ENCODE assay signal across 33 mouse cellular contexts in genomic region chr7:119486683-119487082, GRCm38 (mm10). TPM values are rescaled to one million over a fixed set of nuclear protein-coding genes. Genes with fewer than 3 reads are reported as not detected.
"Had no signal": no experiment of that assay in that cellular context is flagged by ENCODE, and none has a peak within 500 bp of the region (broad histone marks: within the 10 kb centered on the region; RNA-seq: fewer than 3 reads in every experiment).

No protein-coding gene starts in this region.

- H3K27ac ChIP-seq: kidney, postnatal 0 days; layer of hippocampus, adult 2 months; left cerebral cortex, adult 2 months; liver, embryonic 13.5 days had no signal

- H3K9ac ChIP-seq: liver, embryonic 13.5 days had no signal

- H3K4me1 ChIP-seq: liver, embryonic 13.5 days had no signal

- H3K4me3 ChIP-seq: layer of hippocampus, adult 2 months; left cerebral cortex, adult 2 months; liver, embryonic 13.5 days had no signal

- ATAC-seq: intestine, postnatal 0 days had no signal

- H3K27me3 ChIP-seq: liver, embryonic 13.5 days had no signal

- H3K4me2 ChIP-seq: liver, embryonic 13.5 days; midbrain, embryonic 11.5 days had no signal

- DNase-seq: kidney, adult 2 months; kidney, postnatal 25 days; layer of hippocampus, adult 9-11 months; liver, embryonic 13.5 days; lung, adult 2 months; lung, postnatal 14 days; lung, postnatal 4 days; midbrain, embryonic 14.5 days; thymus, adult 2 months; thymus, postnatal 14 days; thymus, postnatal 4 days had no signal

- H3K36me3 ChIP-seq: liver, embryonic 13.5 days had no signal

- H3K9me3 ChIP-seq: liver, embryonic 13.5 days had no signal

RNA-seq across cellular contexts. Expression of gene Umod, which starts 7.6 kb away (rescaled TPM):
- total RNA-seq: layer of hippocampus, adult 2 months; layer of hippocampus, postnatal 25 days; left cerebral cortex, adult 2 months; left cerebral cortex, postnatal 14 days; megakaryocyte progenitor cell, adult 5-6 weeks; megakaryocyte-erythroid progenitor cell, adult 5-6 weeks; midbrain, postnatal 0 days had no signal
- polyA plus RNA-seq: intestine, postnatal 0 days; large intestine, adult 2 months; limb, embryonic 11.5 days; limb, embryonic 14.5 days; liver, embryonic 13.5 days; liver, embryonic 16.5 days; lung, embryonic 16.5 days; midbrain, embryonic 11.5 days; midbrain, embryonic 14.5 days; midbrain, postnatal 0 days; neural tube, embryonic 11.5 days; neural tube, embryonic 14.5 days; small intestine, adult 2 months; stomach, embryonic 16.5 days had no signal

RNA-seq across cellular contexts. Expression of gene Gp2, which starts 27.6 kb away (rescaled TPM):
- total RNA-seq: layer of hippocampus, adult 2 months; layer of hippocampus, postnatal 25 days; left cerebral cortex, adult 2 months; left cerebral cortex, postnatal 14 days; megakaryocyte progenitor cell, adult 5-6 weeks; megakaryocyte-erythroid progenitor cell, adult 5-6 weeks; midbrain, postnatal 0 days had no signal
- polyA plus RNA-seq: kidney, embryonic 14.5 days; limb, embryonic 11.5 days; limb, embryonic 14.5 days; liver, adult 2 months; liver, embryonic 13.5 days; liver, embryonic 16.5 days; midbrain, embryonic 11.5 days; midbrain, embryonic 14.5 days; midbrain, postnatal 0 days; neural tube, embryonic 11.5 days; neural tube, embryonic 14.5 days had no signal

RNA-seq across cellular contexts. Expression of gene Acsm5, which starts 32.6 kb away (rescaled TPM):
- total RNA-seq: megakaryocyte progenitor cell, adult 5-6 weeks; megakaryocyte-erythroid progenitor cell, adult 5-6 weeks had no signal
- polyA plus RNA-seq: intestine, postnatal 0 days; limb, embryonic 11.5 days; limb, embryonic 14.5 days; liver, embryonic 13.5 days; lung, embryonic 16.5 days; midbrain, embryonic 11.5 days; midbrain, embryonic 14.5 days; neural tube, embryonic 11.5 days; spleen, adult 2 months; stomach, embryonic 16.5 days had no signal

RNA-seq across cellular contexts. Expression of gene Pdilt, which starts 36.6 kb away (rescaled TPM):
- total RNA-seq: layer of hippocampus, adult 2 months; layer of hippocampus, postnatal 25 days; left cerebral cortex, adult 2 months; left cerebral cortex, postnatal 14 days; megakaryocyte progenitor cell, adult 5-6 weeks; megakaryocyte-erythroid progenitor cell, adult 5-6 weeks; midbrain, postnatal 0 days had no signal
- polyA plus RNA-seq: intestine, postnatal 0 days; kidney, embryonic 14.5 days; large intestine, adult 2 months; limb, embryonic 11.5 days; limb, embryonic 14.5 days; liver, embryonic 13.5 days; liver, embryonic 16.5 days; lung, adult 2 months; lung, embryonic 16.5 days; midbrain, embryonic 11.5 days; small intestine, adult 2 months; spleen, adult 2 months; stomach, embryonic 16.5 days; thymus, adult 2 months had no signal
